Mouse (Mus musculus) urinary bladder, adult 2 months (tissue): ENCODE measurements around the gene Eif4b. TPM values are rescaled to one million over a fixed set of nuclear protein-coding genes. Genes with fewer than 3 reads are reported as not detected.

Experiments
- DNase-seq: peaks from one replicate; pipeline ENCODE4 v3.0.0; 2022; ENCODE audit warnings: low spot score
- polyA plus RNA-seq: library from polyadenylated mRNA; depleted of rRNA; stranded (reverse); fragments of >200 nt; gene quantifications from 2 replicates; pipeline ENCODE4 v1.2.3, GENCODE M21; 2012

The Eif4b gene
- polyA plus RNA-seq, 1 experiment, result 121 TPM

DNA sequence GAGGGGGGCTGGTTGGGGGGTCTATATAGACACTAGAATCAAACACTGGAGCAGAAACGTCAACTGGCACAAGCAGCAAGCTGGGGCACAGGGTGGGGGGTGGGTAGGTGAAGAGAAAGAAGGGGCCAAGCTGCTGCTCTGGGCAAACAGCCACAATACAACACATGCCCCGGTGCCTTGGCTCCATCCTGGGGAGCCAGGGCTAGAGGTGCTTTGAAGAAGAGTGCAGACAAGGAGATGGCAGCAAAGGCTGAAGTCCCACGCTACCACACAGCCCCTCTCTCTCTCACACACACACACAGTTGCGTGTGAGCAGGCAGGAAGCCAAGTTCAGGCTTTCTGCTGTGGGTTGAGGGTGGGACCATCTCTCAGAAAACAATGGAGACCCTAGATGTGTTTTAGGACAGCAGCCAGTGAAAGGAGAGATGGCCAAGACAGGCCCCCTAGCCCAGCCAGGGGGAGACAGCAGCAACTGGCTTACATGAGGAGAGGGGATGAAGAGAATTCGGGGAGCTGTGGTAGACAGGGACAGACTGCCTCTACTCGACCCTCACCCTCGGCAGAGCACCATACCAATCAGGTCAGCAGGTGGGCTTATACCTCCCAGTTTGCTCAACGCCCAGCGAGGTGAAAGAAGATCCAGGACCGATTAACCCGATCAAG lies 43.3 kb downstream of the Eif4b start:
- DNase-seq, result no peak

GRCm38 (mm10) chr15:102117461-102118443 lies 44.2 kb downstream of the Eif4b start:
- DNase-seq, result no peak

- DNase-seq, result no peak
Observed at GRCm38 (mm10) chr15:102118591-102118990, 45.0 kb downstream of the Eif4b start.

DNA sequence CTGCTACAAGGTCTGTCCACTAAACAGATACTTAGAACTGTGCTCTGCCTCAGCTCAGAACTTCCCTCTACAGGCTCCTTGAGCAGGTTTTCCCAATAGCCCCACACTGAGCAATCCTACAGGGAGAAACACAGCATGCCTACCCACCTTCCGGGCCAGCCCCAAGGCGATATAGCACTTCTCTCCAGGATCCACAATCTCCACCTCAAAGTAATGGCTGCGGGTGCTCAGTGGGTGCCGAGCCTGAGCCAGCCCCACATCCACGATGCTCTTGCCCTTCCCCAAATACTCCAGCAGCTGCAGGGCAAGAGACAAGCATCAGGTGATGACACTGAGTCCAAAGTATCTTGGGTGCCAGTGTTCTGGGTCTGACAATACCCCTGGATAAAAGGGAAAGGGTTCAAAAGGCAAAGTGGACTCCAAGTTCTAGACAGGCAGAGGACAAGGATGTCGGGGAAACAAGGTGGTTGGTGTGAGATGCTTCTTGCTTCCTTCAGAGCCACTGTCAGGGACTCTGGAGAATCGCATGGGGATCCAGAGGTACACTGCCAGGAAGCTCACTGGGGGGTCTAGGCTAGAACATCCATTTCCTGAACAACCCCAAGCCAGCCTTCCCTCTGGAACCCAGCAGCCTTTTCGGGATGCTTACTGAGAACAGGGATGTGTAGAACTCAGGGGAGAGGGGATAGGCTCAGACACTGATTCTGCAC lies 45.7 kb downstream of the Eif4b start:
- no peak for DNase-seq

GRCm38 (mm10) chr15:102119831-102120170 lies 46.2 kb downstream of the Eif4b start:
- no peak for DNase-seq

- DNase-seq, result no peak
Observed at GRCm38 (mm10) chr15:102120530-102120929, 47.0 kb downstream of the Eif4b start.

DNA sequence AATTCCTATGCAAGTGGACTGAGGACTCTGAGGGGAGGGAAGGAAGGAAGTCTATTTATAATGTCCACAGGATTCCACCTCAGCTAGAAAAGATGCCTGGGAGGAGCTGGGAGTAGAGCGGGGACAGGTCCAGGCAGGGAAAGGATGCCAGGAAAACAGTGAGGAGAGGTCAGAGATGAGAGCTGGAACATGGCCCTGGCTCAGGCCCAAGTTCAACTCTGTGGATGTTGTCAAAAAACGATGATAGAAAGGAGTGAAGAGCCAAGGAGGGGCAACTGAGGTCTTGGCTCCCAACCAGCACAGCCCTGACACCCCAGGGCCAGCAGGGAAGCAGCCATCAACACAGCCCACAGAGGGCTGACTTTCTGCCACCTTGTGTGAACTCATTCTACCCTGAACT lies 52.7 kb downstream of the Eif4b start:
- no peak for DNase-seq

DNA sequence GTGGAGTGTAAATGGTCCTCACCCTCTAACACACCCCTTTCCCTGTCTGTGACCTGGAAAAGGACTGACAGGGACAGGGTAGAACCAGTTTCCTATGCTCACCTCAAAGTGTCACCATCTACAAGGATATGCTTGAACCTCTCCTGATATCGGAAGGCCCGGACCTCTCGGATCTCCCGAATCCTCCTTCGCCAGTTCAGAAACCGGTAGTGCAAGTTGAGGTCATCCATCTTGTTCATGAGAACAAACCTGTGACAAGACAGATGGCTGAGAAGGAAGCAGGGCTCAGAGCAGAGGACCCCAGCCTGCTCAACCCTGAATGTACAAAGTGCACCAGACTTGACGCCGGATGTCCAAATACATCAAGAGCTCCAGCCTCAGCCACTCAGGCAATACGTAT lies 59.7 kb downstream of the Eif4b start:
- DNase-seq, result no peak

DNA sequence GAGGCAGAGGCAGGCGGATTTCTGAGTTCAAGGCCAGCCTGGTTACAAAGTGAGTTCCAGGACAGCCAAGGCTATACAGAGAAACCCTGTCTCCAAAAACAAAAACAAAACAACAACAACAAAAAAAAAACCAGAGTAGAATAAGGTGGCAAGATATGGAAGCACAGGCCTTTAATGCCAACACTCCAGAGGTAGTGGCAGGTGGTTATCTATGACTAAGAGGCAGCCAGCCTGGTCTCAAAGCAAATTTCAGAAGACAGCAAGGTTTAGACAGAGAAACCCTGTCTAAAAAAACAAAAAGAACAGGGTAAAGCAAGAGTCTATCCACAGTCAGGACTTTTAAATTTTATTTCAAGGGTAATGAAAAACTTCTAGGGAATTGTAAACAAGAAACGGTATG lies 61.1 kb downstream of the Eif4b start:
- no peak for DNase-seq

DNA sequence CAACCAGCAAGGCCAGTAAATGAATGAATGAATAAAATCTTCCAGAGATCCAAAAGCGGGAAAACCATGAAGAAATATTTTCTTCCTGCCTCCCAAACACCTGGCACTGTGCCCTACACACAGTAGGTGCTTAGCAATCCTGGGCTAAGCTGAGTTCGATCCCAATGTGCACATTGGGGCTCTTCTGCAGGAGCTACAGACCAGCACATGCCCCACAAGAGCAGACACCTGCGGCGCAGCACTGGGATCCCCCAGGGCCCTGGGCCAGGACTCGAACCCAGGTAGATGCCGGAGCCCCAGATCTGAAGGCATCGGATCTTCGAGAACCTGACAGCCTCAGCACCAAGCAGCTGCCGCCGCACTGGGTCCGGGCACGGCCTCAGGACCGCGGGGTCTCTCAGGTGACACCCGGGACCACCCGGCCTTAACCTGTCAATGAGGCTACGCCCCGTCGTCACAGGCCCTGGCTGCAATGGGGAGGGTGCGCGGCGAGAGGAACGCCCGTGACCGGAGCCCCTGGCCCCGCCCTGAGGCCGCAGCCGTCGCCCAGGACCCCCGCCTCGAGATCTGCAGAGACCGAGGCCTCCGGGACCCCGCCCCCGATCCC lies 62.1 kb downstream of the Eif4b start:
- DNase-seq, result no peak

DNA sequence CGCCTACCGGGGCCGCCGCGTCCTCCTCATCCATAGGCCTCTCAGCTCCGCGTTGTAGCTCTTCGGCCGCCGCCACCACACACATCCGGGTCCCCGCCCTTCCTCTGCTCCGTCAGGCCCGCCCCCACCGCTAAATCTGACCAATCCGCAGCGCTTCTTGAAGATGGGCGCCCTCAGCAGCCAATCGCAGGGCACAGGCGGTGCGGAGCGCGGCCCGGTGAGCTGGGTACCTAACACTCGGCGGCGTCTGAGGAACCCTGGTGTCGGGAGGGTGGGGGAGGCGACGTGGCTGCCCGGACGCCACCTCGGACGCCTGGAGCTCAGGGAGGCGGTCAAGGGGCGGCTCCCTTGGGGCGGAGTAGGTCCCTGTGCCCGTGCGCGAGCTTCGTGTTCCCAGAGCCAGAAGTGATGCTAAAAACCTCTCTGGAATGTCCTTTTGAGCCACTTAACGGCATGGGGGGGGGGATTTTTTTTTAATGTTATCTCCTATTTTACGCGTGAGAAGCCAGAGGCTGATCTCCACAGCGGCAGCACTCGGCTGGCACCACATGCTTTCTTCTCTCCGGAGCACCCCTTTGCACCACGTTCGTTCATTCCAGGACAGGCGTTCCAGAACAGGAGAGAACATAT lies 62.7 kb downstream of the Eif4b start, which contains the start of gene Spryd3:
TSS of gene Spryd3 (minus strand) at position 106 of the 630 bp plus-strand sequence.
- DNase-seq, result peak; percentile 99

DNA sequence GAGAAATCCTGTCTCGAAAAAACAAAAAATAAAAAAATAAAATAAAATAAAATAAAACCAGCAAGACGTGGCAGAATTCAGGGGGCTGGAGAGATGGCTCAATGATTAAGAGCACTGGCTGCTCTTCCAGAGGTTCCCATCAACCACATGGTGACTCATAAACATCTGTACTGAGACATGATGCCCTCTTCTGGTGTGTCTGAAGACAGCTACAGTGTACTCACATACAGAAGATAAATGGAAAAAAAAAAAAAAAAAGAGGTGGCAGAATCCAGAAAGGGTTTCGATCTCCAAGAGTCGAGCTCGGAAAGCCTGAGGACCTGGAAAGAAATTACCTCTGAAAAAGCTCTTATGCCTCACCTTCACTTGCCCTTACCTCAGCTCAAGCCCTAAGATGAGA lies 67.5 kb downstream of the Eif4b start:
- DNase-seq, result no peak

DNA sequence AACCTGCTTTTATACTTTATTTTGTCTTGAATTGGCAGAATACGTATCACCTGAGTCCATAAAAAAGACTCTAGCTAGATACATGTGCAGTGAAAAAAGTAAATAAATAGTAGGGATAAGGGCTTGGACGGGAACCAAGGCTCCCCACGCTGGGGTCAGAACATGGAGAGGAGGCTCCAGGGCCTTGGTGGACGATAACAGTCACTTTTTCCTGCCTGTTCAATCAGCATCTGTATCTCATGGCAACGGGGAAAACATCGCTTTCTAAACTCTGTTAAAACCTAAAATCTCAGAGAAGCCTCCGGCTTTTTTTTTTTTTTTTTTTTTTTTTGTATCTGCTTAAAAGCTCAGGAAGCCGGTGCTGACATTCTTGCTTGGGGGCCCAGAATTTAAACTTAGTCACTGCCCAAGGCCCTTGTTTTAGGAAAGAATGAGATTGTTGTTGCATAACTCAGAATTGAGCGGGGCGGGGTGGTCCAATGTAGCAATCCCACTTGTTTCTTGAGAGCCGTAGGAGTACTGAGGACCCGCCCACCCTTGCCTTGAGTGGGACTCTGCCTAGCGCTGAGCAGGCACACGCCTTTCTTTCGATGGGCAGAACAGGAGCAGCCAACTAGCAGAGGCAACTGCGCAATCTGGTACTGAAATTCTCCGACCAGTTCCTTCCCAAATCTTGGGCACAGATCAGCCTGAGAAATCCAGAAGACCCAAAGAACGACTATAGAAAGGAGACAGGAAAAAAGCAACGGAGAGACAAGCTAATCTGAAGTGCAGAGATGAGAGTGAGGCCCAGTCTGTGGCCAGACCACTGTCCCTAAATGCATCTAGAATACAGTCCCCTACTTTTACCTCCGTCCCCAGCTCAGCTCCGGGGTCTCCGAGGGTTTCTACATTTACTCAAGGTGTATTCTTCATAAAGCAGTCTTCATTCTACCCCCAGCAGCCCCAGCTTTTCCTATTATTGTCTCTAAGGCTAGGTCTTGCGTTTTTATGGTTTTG lies 69.6 kb downstream of the Eif4b start:
- no peak for DNase-seq

- DNase-seq, result no peak
Observed at GRCm38 (mm10) chr15:102144274-102144711, 70.7 kb downstream of the Eif4b start, which contains the start of gene Igfbp6. TSS of gene Igfbp6 (plus strand) at chr15:102144362.

DNA sequence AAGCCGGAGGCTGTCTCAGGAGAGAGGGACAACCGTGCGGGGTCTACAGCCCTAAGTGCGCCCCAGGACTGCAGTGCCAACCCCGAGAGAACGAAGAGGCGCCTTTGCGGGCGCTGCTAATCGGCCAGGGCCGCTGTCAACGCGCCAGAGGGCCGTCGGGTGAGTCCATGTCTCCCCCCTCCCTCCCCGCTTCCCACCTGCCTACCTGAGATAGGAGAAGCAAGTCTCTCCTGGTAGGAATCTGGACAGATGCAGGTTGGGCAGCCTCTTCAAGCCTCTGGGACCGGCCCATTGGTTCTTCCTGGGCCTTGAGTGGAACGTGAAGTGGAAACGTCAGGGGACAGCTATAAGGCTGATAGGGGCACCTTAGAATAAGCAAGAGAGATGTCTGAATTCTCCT lies 71.2 kb downstream of the Eif4b start:
- DNase-seq, result no peak

- no peak for DNase-seq
Observed at GRCm38 (mm10) chr15:102145330-102145729, 71.8 kb downstream of the Eif4b start.

DNA sequence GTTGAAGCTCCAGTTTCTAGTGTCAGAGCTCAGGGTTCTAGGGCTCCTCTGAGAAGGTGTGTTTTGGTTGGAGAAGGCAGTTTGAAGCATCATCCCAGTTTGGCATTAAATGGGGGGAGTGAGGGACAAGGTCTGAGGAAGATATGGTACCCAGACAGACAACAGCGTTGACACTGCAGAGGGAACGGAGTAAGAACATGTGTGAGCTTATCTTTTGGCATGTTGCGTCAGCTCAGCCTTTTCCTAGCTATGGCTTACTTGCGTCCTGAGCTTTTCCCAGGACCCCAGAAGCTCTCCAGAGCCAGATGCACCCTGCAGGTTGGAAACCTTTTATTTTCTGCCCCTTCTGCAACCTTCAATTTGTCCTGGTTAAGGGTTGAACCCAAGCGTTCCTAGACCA lies 72.5 kb downstream of the Eif4b start:
- no peak for DNase-seq
